Mouse (Mus musculus): Measurements from ENCODE around the gene Pxt1. TPM values are rescaled to one million over a fixed set of nuclear protein-coding genes. Genes with fewer than 3 reads are reported as not detected.

Gene Pxt1
- total and polyA plus RNA-seq, 3 experiments: 0.14 to 0.52 TPM; not detected in 1

- Histone ChIP-seq H3K27me3 (ENCODE audit: control insufficient read depth, insufficient read depth, low read length) (no peaks in the 10 kb centered on the region), H3K4me3 (no peak overlapping the region), H3K79me2 (replicated peaks; ENCODE audit: control insufficient read depth, insufficient read depth, low read length) (no peaks in the 10 kb centered on the region), H3K27ac (no peak overlapping the region), H3K4me1 (ENCODE audit: control insufficient read depth, insufficient read depth, low read length) (no peaks in the 10 kb centered on the region), H3K9ac (ENCODE audit: low read depth, low read length) (no peak overlapping the region), H3K36me3 (ENCODE audit: control insufficient read depth, insufficient read depth, low read length) (no peaks in the 10 kb centered on the region)
- intact Hi-C loops (cut with DNase I): no loop called here
- WGBS: 73% methylated on average over 5 of the region's 5 CpGs
- TF ChIP-seq CTCF (IDR thresholded peaks at IDR 0.05): no peak
- TF ChIP-seq POLR2A (IDR thresholded peaks at IDR 0.05; ENCODE audit: insufficient read depth, low read depth, low read length): no peak
- no peak for TF ChIP-seq EP300 (IDR thresholded peaks at IDR 0.05; ENCODE audit: insufficient read depth, low read depth, low read length)
- no peak for DNase-seq
Observed at GRCm38 (mm10) chr17:28898249-28898648, 45.4 kb downstream of the Pxt1 start.

DNA sequence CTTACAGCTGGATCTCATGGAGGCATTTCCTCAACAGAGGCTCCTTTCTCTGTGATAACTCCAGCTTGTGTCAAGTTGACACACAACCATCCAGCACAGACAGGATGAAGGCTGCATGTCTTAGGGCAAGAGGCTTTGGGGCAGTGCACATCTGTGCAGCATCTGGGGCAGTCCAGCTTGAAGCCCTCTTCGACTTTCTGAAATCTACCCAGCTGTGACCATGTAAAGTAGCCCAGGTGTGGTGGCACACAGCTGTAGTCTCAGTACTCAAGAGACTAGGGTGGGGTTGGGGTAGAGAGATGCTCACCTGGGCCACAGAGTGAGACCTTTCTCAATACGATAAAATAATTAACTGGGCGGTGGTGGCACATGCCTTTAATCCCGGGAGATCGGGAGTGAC, 45.8 kb downstream of the Pxt1 start:
- 79% methylated on average over 5 of the region's 5 CpGs for WGBS
- no peaks in the 10 kb centered on the region for H3K79me2 ChIP-seq (replicated peaks; ENCODE audit: control insufficient read depth, insufficient read depth, low read length)

DNA sequence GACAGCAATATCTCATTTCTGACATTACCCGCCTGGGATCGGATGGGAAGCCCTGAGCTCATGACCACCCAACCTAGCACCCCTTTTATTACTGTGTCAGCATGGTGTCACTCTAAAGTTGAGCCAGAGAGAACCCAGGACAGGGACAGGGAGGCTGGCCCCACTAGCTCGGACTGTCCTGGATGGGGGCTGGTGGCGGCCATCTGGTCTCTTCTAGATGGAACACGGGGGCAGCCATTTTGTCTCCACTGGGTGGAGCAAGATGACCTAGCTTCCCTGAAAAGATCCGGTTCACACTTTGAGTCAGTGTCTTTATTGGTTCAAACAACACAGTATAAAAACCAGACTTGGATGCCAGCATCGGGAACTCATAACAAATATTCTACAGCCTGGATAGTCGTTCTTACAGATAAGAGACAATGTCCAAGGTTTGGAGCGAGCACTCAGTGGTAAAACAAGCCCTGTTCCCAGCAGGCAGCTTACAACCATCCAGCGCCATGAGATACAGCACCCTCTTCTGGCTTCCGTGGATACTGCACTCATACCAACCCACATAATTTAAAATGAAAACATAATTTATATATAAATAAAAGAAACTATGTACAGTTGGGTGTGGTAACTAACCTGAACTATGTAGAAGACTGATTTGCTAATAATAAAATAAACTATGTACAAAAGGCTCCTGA, 47.4 kb downstream of the Pxt1 start:
- Histone ChIP-seq H3K79me2 (replicated peaks; ENCODE audit: control insufficient read depth, insufficient read depth, low read length) (no peaks in the 10 kb centered on the region), H3K36me3 (ENCODE audit: control insufficient read depth, insufficient read depth, low read length) (no peaks in the 10 kb centered on the region), H3K4me3 (no peak overlapping the region), H3K27ac (no peak overlapping the region), H3K9ac (ENCODE audit: low read depth, low read length) (no peak overlapping the region), H3K4me1 (ENCODE audit: control insufficient read depth, insufficient read depth, low read length) (no peaks in the 10 kb centered on the region), H3K27me3 (ENCODE audit: control insufficient read depth, insufficient read depth, low read length) (no peaks in the 10 kb centered on the region)
- 91% methylated on average over 11 of the region's 11 CpGs for WGBS
- DNase-seq: no peak
- intact Hi-C loops (cut with DNase I): no loop called here
- TF ChIP-seq CTCF (IDR thresholded peaks at IDR 0.05) (peak; percentile 43), POLR2A (IDR thresholded peaks at IDR 0.05; ENCODE audit: insufficient read depth, low read depth, low read length) (no peak), EP300 (IDR thresholded peaks at IDR 0.05; ENCODE audit: insufficient read depth, low read depth, low read length) (no peak)

More for the DNA sequence above, 45.8 kb downstream of the Pxt1 start:
- no peak for DNase-seq
- no peaks in the 10 kb centered on the region for H3K4me1 ChIP-seq (ENCODE audit: control insufficient read depth, insufficient read depth, low read length)
- no peak overlapping the region for H3K27ac ChIP-seq
- H3K9ac ChIP-seq (ENCODE audit: low read depth, low read length): no peak overlapping the region
- intact Hi-C loops (cut with DNase I): no loop called here
- no peaks in the 10 kb centered on the region for H3K27me3 ChIP-seq (ENCODE audit: control insufficient read depth, insufficient read depth, low read length)
- no peak overlapping the region for H3K4me3 ChIP-seq
- TF ChIP-seq POLR2A (IDR thresholded peaks at IDR 0.05; ENCODE audit: insufficient read depth, low read depth, low read length) (no peak), EP300 (IDR thresholded peaks at IDR 0.05; ENCODE audit: insufficient read depth, low read depth, low read length) (no peak), CTCF (IDR thresholded peaks at IDR 0.05) (no peak)
- no peaks in the 10 kb centered on the region for H3K36me3 ChIP-seq (ENCODE audit: control insufficient read depth, insufficient read depth, low read length)

DNA sequence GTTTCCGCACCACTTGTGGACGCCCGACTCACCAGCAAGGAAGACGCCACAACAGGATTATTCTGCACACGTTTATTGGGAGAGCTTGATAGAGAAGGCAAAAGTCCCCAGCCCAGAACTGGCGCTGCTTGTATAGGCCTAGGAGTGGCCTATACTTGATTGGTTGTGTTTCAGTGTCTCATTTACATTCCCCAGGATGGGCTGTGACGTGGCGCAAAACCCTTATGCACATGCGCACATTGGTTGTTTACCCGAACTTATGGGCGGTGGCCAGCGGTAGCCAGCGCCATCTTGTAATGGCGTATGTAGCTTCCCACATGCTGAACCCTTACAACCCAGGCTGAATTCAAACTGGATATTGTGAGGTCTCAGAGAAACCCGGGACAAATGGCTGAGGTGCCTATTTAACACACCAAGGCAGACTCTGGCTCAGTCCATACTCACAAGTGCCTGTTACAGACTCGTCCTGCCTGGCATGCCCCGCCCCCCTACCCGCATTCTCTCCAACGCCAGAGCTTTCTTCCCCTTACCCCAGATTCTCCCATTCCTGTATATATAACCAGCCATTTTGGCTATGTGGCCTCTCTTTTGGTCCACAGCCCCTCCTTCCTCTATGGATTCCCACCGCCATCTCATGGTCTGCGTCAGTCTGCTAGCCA, 48.3 kb downstream of the Pxt1 start:
- no peaks in the 10 kb centered on the region for H3K27me3 ChIP-seq (ENCODE audit: control insufficient read depth, insufficient read depth, low read length)
- no peak for TF ChIP-seq POLR2A (IDR thresholded peaks at IDR 0.05; ENCODE audit: insufficient read depth, low read depth, low read length)
- TF ChIP-seq EP300 (IDR thresholded peaks at IDR 0.05; ENCODE audit: insufficient read depth, low read depth, low read length): no peak
- no peak for TF ChIP-seq CTCF (IDR thresholded peaks at IDR 0.05)
- H3K36me3 ChIP-seq (ENCODE audit: control insufficient read depth, insufficient read depth, low read length): no peaks in the 10 kb centered on the region
- no peaks in the 10 kb centered on the region for H3K79me2 ChIP-seq (replicated peaks; ENCODE audit: control insufficient read depth, insufficient read depth, low read length)
- DNase-seq: no peak
- no peak overlapping the region for H3K4me3 ChIP-seq
- intact Hi-C loops (cut with DNase I): no loop called here
- no peak overlapping the region for H3K27ac ChIP-seq
- no peak overlapping the region for H3K9ac ChIP-seq (ENCODE audit: low read depth, low read length)
- no peaks in the 10 kb centered on the region for H3K4me1 ChIP-seq (ENCODE audit: control insufficient read depth, insufficient read depth, low read length)
- 96% methylated on average over 21 of the region's 21 CpGs for WGBS

- H3K79me2 ChIP-seq (replicated peaks; ENCODE audit: control insufficient read depth, insufficient read depth, low read length): no peaks in the 10 kb centered on the region
- 55% methylated on average over 11 of the region's 11 CpGs for WGBS
- no peaks in the 10 kb centered on the region for H3K4me1 ChIP-seq (ENCODE audit: control insufficient read depth, insufficient read depth, low read length)
- H3K27ac ChIP-seq: peak overlapping the region; percentile 62
- no peaks in the 10 kb centered on the region for H3K36me3 ChIP-seq (ENCODE audit: control insufficient read depth, insufficient read depth, low read length)
- DNase-seq: peak in 1 of 2 experiments; percentile 25
- TF ChIP-seq POLR2A (IDR thresholded peaks at IDR 0.05; ENCODE audit: insufficient read depth, low read depth, low read length): peak; percentile 56; the same call in 1 of the 2 replicates
- TF ChIP-seq CTCF (IDR thresholded peaks at IDR 0.05): no peak
- TF ChIP-seq EP300 (IDR thresholded peaks at IDR 0.05; ENCODE audit: insufficient read depth, low read depth, low read length): peak; percentile 62; the same call in 1 of the 2 replicates
- no peaks in the 10 kb centered on the region for H3K27me3 ChIP-seq (ENCODE audit: control insufficient read depth, insufficient read depth, low read length)
- intact Hi-C loops (cut with DNase I): no loop called here
- no peak overlapping the region for H3K4me3 ChIP-seq
- no peak overlapping the region for H3K9ac ChIP-seq (ENCODE audit: low read depth, low read length)
Observed at GRCm38 (mm10) chr17:28894050-28894767, 49.4 kb downstream of the Pxt1 start.

Data from heart, adult 2 months (tissue).